Mouse (Mus musculus): ENCODE measurements around the gene Crtac1. TPM values are rescaled to one million over a fixed set of nuclear protein-coding genes. Genes with fewer than 3 reads are reported as not detected.

The Crtac1 gene
- total and polyA plus RNA-seq, 3 experiments = not detected

DNA sequence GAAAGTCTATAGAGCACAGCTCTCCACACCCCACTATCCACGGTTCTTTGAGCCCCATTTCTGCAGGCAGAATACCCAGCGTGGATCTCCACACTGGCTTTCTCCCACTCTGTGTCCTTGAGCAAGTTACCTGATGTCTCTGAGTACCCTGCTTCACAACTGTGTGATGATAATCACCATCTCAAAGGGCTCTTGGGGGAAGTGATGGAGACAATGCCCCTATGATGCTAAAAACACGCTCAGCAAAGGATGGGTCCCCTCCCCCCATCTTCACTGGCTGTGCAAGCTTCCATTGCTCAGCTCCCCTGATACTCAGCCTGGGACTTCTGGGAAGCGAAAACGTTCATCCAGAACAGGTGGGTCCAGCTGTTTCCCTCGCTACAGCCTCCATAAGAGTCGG, 73.2 kb downstream of the Crtac1 start:
- Histone ChIP-seq H3K27ac (ENCODE audit: insufficient read depth, low read depth) (no peak overlapping the region), H3K4me1 (ENCODE audit: control insufficient read depth in 1 of 2, insufficient read depth in 2 of 2) (no peaks in the 10 kb centered on the region), H3K36me3 (replicated peaks in 1 of 2; ENCODE audit: control insufficient read depth in 1 of 2, insufficient read depth in 1 of 2, low read length in 1 of 2) (no peaks in the 10 kb centered on the region), H3K79me2 (replicated peaks; ENCODE audit: control insufficient read depth, extremely low read depth, insufficient read depth, poor library complexity, severe bottlenecking) (no peaks in the 10 kb centered on the region), H3K4me3 (replicated peaks in 1 of 3; ENCODE audit: low read depth in 2 of 3, low read length in 2 of 3, poor library complexity in 1 of 3) (no peak overlapping the region), H3K4me2 (ENCODE audit: insufficient read depth, low read depth, poor library complexity, severe bottlenecking) (no peak overlapping the region), H3K9me3 (replicated peaks; ENCODE audit: low read length) (peaks cover 3% of the 10 kb centered on the region), H3K27me3 (replicated peaks) (peaks cover 88% of the 10 kb centered on the region), H3K9ac (ENCODE audit: insufficient read depth, low read depth) (no peak overlapping the region)
- in situ Hi-C loops (cut with MboI; ENCODE audit: low pct_ligation_motif_present, low pct_unique_long_range_greater_than_20kb, low sequenced_read_pairs) = no loop called here
- dilution Hi-C loops (cut with MboI; ENCODE audit: extremely low pct_ligation_motif_present, extremely low pct_unique_long_range_greater_than_20kb, low sequenced_read_pairs) = no loop called here
- TF ChIP-seq JUN (IDR thresholded peaks at IDR 0.05; ENCODE audit: insufficient read depth, low read depth, low read length) (no peak), JUND (conservative IDR thresholded peaks at IDR 0.05; ENCODE audit: low read depth, low read length) (no peak), MAFK (IDR thresholded peaks at IDR 0.05; ENCODE audit: insufficient replicate concordance, low read length) (no peak), POLR2A (IDR thresholded peaks at IDR 0.05; ENCODE audit: low read depth, low read length) (no peak), MXI1 (IDR thresholded peaks at IDR 0.05; ENCODE audit: low read depth, low read length) (no peak), GABPA (IDR thresholded peaks at IDR 0.05; ENCODE audit: insufficient replicate concordance, low read depth, low read length) (no peak), NRF1 (IDR thresholded peaks at IDR 0.05; ENCODE audit: low read depth, low read length) (no peak), IRF4 (IDR thresholded peaks at IDR 0.05; ENCODE audit: low read depth, low read length) (no peak), USF2 (conservative IDR thresholded peaks at IDR 0.05; ENCODE audit: low read depth, low read length) (no peak), CHD2 (IDR thresholded peaks at IDR 0.05; ENCODE audit: low read length) (no peak)
- no peak for DNase-seq (ENCODE audit: extremely low read depth)

DNA sequence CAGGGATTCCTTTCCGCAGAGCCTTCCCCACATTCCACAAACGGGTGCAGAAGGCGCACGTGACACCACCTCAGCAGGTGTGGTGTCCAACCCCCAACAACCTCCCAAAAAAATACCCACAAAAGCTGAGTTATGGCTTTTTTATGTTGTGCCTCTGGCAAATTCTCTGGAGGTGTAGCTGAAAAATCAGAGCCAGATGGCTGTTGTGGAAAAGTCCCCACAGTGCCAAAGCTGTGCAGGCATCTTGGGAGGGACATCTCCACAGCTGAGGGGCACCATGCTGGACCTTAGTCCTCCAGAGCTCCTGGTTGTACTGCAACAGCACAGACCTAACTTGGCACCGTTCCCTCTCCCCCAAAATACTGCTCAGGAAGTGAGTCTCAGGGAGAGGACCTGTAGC, 74.7 kb downstream of the Crtac1 start:
- Histone ChIP-seq H3K9me3 (replicated peaks; ENCODE audit: low read length) (no peaks in the 10 kb centered on the region), H3K27ac (ENCODE audit: insufficient read depth, low read depth) (no peak overlapping the region), H3K4me3 (replicated peaks in 1 of 3; ENCODE audit: low read depth in 2 of 3, low read length in 2 of 3, poor library complexity in 1 of 3) (no peak overlapping the region), H3K4me1 (ENCODE audit: control insufficient read depth in 1 of 2, insufficient read depth in 2 of 2) (no peaks in the 10 kb centered on the region), H3K9ac (ENCODE audit: insufficient read depth, low read depth) (no peak overlapping the region), H3K36me3 (replicated peaks in 1 of 2; ENCODE audit: control insufficient read depth in 1 of 2, insufficient read depth in 1 of 2, low read length in 1 of 2) (no peaks in the 10 kb centered on the region), H3K27me3 (replicated peaks) (peaks cover 85% of the 10 kb centered on the region), H3K4me2 (ENCODE audit: insufficient read depth, low read depth, poor library complexity, severe bottlenecking) (no peak overlapping the region), H3K79me2 (replicated peaks; ENCODE audit: control insufficient read depth, extremely low read depth, insufficient read depth, poor library complexity, severe bottlenecking) (no peaks in the 10 kb centered on the region)
- no peak for TF ChIP-seq E2F4 (IDR thresholded peaks at IDR 0.05; ENCODE audit: insufficient replicate concordance, low read depth, low read length)
- no peak for TF ChIP-seq EP300 (IDR thresholded peaks at IDR 0.05; ENCODE audit: low read length)
- TF ChIP-seq TBP (conservative IDR thresholded peaks at IDR 0.05; ENCODE audit: low read depth, low read length) = no peak
- no peak for TF ChIP-seq TCF12 (IDR thresholded peaks at IDR 0.05; ENCODE audit: low read depth, low read length)
- TF ChIP-seq MEF2A (IDR thresholded peaks at IDR 0.05; ENCODE audit: borderline replicate concordance, low read depth, low read length) = no peak
- TF ChIP-seq ZMIZ1 (IDR thresholded peaks at IDR 0.05; ENCODE audit: low read depth, low read length) = no peak
- TF ChIP-seq POLR2A (IDR thresholded peaks at IDR 0.05; ENCODE audit: low read depth, low read length) = no peak
- TF ChIP-seq JUN (IDR thresholded peaks at IDR 0.05; ENCODE audit: insufficient read depth, low read depth, low read length) = no peak
- no peak for TF ChIP-seq ZNF384 (IDR thresholded peaks at IDR 0.05; ENCODE audit: low read depth, low read length)
- TF ChIP-seq CTCF (conservative IDR thresholded peaks at IDR 0.05 in 1 of 2, IDR thresholded peaks at IDR 0.05 in 1 of 2; ENCODE audit: low read depth in 2 of 2, low read length in 2 of 2) = no peak
- TF ChIP-seq PAX5 (IDR thresholded peaks at IDR 0.05; ENCODE audit: low read length) = no peak
- TF ChIP-seq SIN3A (IDR thresholded peaks at IDR 0.05; ENCODE audit: low read length) = no peak
- TF ChIP-seq ELF1 (IDR thresholded peaks at IDR 0.05; ENCODE audit: low read depth, low read length) = no peak
- no peak for TF ChIP-seq MAX (IDR thresholded peaks at IDR 0.05; ENCODE audit: low read length)
- TF ChIP-seq IRF4 (IDR thresholded peaks at IDR 0.05; ENCODE audit: low read depth, low read length) = no peak
- no peak for TF ChIP-seq BHLHE40 (IDR thresholded peaks at IDR 0.05; ENCODE audit: low read depth, low read length)
- TF ChIP-seq ETS1 (conservative IDR thresholded peaks at IDR 0.05; ENCODE audit: low read depth, low read length) = no peak
- DNase-seq (ENCODE audit: extremely low read depth) = no peak
- in situ Hi-C loops (cut with MboI; ENCODE audit: low pct_ligation_motif_present, low pct_unique_long_range_greater_than_20kb, low sequenced_read_pairs) (no loop called here), dilution Hi-C loops (cut with MboI; ENCODE audit: extremely low pct_ligation_motif_present, extremely low pct_unique_long_range_greater_than_20kb, low sequenced_read_pairs) (no loop called here)

Data from CH12.LX (cell line).